Mouse (Mus musculus) kidney, adult 11 months (tissue): ENCODE data around the gene Pgm1.

Experiments used
- DNase-seq: peaks from one replicate; pipeline ENCODE4 v3.0.0; 2022

The Pgm1 gene

DNA sequence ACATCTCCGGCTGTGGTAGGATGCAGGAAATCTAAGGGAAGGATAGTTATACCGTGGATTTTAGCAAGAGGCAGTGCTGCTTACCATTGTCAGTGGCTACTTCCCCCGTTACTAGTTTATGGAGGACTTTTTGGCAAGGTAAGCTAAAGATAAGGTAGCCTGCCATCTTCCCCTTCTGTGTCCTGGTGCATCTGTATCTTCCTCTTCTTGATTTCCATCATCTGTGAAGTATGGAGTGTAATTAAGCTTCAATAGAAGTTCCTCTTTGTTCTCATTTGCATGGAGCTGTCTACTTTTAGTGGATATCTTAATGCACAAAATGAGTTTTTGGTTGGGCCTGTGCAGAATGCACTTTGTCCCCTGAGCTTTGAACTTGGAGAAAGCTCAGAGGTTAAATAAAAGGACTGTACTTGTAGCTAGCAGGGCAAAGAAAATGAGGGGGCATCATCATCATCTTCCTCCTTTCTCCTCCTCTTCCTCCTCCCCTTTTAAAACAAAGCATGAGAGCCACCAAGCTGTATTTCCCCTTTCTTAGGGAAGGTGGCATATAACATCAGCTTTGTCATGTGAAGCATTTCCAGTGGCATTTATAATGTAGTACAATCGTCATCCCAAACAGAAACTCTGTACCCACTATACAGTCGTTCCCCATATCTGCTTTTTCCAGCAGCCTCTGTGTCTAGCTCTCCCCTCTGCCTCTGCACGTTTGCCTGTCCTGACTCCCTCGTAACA is 29.0 kb downstream of the Pgm1 start:
- DNase-seq: no peak

DNA sequence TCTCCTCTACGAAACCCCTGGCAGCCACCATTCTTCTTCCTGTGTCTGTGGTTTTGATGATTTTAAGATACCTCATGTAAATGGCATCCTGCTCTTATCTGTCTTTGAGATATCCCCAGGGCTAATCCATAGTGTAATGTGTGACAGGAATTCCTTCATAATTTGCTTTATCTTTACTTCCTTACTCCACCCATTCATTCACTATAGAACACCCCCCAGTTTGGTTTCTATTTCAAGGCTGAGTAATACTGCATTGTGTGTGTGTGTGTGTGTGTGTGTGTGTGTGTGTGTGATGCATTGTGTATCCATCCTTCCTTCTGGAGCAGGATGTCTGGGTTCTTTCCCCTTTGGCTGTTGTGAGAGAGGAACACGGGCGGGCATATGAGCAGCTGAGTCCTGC is 30.1 kb downstream of the Pgm1 start:
- DNase-seq: no peak

DNA sequence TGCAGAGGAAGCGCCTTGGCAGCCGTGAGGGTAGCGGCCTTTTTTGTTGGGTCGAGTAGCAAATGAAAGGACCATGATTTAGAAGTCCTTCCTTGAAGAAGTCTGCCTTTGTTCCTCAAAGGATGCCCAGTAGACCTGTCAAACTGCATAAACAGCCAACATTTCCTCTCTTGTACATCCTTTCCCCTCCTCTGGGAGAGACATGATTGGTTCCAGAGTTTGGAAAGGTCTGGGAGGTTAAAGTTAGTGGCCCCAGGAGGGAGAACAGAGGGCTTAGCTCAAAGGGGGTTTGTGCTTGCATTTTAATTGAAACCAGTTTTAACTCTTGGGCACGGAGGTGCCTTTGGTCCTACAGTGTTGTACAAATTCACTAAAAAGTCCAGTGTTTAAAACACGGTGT is 37.3 kb downstream of the Pgm1 start:
- no peak for DNase-seq

DNA sequence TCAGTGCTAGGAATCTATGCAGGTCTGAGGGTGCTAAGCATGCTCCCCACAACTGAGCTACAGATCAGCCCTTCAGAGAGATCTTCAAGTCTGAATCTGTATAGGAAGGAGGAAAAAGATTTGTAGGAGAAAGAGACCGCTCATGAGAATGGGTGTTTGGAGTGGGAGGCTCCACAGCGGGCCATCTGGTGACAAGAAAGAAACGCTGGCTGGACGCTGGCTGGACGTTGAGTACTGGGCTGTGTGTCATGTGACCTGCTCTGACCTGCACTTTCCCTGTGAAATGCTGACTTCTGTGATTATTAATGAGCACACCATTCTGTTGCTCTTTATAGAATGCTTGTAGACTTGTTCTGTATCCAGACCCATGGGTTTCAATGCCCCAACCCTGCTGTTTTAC is 40.1 kb downstream of the Pgm1 start:
- peak; percentile 28 for DNase-seq

DNA sequence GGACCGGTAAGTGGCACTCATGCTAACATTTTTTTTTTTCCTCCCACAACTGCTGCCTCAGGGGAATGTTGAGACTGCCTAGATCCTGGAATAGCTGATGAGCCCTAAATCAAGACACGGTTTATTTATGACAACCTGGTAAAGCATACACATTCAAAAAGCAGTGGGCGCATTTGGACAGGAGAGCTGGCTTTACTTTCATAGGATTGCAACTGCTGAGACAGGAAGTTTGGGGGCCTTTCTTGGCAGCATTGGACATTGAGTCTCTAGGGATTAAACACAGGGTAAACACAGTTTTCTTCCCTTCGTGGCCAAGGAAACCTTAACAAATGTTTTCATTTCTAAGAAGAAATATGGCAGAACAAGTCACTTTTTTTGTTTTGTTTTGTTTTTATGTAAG is 40.9 kb downstream of the Pgm1 start:
- DNase-seq: no peak

DNA sequence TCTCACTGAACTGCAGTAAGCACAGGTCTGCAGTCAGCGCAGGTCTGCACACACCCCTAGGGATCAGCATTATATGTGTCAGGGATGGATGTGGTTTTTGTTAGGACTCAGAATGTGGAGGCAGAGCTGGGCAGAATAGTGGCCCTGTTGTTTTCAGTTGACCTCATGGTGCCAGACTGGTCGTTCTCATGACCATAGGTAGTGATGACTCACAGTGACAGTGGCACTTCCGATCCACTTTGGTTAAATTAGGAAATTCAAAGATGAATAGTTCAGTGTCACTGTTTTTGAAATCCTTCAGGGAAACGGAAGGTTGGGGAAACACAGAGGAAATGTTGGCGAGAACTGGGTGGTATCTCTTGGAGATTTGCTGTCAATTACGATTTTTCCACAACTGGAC is 43.7 kb downstream of the Pgm1 start:
- DNase-seq: no peak

DNA sequence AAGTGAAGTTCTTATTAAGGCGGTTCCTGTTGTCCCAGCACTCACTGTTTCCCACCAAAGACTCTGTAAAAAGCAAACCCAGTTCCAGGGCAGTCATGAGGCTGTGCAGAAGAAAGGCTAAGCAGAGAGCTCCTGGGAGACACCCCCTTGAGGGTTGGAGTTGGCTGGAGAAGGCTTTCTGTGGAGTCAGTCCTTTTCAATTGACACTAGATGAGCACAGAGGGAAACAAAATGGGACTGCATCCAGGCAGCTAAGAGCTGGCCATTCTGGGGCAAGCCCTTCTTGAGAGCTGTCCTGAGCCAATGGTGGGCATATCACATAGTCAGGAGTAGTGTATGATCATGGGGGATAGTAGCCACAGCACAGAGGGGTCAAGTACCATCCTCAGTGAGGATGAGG is 44.7 kb downstream of the Pgm1 start:
- DNase-seq: no peak

DNA sequence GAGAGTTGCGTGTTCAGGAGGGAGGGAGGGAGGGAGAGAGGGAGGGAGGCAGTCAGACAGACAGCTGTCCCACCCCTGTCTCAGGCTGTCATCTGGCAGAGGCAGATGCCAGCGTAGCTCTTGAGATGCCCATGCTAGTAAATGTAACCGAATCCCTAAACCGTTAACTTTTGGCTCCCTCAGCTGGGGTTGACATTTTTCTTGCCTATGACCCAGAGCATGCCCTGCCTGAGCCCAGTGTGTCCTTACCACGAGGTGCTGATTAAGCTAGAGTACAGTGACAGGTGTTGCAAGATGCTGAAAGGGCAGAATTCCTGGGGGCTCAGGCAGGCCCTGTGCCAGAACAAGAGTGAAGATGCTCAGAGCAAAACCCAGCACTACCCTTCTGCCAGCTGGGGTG is 45.2 kb downstream of the Pgm1 start:
- DNase-seq: no peak

DNA sequence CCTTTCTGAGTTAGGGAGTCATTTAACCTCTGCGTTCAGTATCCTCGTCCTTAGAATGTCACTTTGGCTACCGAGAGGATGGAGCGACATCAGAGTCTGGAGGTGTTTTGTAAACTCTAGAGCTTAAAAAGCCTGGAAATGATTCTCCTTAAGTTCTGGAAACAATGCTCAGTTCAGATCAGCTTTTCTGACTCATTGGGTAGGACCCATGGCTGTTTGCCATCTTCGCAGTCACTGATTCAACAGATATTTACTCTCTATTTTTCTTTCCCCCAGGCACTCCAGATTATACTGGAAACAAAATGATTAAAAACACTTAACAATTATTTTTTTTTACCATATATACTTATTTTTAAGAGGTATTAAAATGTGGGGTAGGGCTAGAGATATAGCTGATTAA is 50.1 kb downstream of the Pgm1 start:
- no peak for DNase-seq

DNA sequence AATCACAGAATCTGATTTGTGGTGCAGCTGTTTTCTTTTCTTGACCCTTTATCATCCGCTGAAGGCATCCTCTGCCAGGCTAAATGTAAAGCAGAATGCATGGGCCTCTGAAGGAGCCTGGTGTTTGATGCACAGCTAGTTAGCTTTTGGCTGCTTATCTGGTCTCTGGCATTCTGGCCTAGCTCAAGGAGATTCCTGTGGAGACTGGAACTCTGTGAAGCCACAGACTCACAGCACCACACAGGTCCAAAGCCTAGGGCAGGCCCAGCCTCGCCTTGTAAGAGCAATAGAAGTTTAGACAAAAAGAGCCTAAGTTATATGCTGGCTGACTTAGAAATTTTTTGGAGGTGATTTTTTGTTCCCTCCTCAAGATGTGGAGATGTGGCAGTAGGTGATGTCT is 52.0 kb downstream of the Pgm1 start:
- no peak for DNase-seq

DNA sequence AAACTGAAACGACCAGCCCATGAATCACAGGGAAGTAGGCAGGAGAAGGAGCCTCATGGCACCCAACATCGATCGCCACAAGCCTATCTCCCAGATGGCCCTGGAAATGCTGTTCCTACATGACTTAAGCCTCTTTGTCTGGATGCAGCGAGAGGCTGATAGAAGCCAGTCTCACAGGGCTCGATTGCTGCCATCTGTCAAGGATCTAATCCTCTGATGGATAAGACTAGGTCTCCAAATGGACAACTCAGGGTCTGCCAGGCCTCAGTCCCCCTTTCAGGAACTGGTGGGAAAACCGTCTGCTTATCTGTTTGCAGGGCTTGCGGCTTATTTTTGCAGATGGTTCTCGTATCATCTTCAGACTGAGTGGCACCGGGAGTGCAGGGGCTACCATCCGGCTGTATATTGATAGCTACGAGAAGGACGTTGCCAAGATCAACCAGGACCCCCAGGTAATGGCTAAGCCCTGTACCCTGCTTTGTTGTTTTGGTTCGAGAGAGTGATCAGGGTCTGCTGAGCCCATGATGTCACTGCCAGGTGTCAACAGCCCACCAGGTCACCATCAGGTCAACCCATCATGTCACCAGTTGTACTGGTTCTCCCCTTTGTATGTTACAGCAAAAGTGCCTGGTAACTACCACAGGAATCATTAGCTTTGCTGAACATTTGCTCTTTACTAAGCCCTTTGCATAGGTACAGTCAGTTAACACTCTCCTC is 54.6 kb downstream of the Pgm1 start:
- no peak for DNase-seq

DNA sequence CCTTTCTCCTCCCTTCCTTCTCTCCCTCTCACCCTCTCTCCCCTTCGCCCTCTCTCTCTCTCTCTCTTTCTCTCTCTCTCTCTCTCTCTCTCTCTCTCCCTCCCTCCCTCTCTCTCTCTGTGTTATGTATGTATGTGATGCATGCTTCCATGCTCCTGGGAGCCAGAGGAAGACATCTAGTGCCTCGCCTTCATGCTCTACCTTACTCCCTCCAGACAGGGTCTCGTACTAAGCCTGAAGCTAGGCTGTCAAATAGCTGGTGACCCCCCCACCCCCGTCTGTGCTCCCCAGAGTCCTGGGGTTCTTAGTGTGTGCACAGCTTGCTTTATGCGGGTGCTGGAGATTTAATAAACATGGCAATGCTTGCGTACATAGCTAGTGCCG is 55.1 kb downstream of the Pgm1 start:
- no peak for DNase-seq

DNA sequence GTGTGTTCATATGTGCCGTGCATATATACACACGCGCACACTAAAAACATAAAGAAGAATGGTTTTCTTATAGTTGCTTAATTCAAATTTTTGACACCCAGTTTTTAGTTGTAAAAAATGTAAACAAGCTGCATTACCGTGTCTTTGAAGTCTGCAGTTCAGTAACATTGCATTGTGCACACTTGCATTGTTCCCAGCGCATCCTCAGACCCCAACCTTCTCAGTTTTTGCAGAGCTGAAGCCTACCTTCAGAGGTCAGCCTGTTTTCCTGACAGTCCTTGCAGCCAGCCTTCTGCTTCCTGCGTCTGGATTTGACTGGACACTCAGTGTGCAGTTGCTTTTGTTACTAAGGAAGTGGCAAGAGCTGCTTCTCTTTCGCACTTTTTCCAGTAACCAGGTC is 55.9 kb downstream of the Pgm1 start:
- no peak for DNase-seq

DNA sequence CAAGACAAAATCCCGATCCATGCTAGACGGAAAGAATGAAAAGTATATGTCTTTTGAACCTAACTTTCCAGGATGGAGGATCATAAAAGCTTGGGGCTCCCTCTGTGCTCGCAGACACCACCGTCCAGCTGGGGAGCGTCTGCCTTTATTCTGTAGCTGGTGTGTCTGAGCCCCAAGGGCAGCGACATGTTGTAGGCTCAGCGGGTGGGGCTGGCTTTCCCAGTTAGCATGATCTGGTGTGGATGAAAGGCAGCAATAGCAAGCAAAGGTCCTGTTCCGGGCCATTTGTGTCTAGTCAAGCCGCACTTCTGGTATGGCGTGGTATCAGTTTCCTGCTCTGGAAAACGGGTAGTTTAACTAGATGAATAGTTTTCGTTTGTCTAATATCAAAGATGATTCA is 56.4 kb downstream of the Pgm1 start:
- no peak for DNase-seq

DNA sequence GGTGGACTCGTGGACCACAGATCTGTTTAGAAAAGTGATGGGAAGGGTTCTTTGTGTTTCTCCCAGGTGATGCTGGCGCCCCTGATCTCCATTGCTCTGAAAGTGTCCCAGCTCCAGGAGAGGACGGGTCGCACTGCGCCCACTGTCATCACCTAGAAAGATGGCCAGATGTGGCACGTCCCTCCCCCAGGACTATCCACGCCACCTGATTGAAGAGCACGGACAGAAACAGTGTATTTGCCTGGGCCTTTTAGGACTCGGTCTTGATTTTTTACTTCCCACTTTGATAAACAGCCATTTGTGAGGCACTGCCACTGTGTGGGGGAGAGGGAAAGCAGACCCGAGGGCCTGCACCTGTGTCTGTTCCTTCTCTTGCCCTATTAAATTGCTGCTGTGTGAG is 57.4 kb downstream of the Pgm1 start:
- no peak for DNase-seq

DNA sequence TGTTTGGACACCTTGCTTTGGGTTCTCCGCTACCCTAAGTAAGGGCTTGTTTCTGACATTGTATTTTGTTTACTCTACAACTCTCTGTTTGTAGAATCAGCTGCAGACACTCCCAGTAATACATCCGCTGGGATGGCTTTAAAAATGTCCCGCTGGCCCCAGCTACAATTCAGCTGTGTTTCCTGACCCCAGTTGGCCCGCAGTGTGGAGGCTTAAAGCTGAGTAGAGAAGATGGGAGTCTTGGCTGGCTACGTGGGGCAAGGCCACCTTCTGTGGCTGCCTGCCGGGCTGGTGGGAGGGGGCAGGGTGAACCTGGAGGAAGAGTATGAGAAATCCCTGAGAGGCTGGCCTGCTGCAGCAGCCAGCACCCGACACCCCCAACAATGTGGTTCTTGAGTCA is 59.6 kb downstream of the Pgm1 start:
- DNase-seq: no peak

DNA sequence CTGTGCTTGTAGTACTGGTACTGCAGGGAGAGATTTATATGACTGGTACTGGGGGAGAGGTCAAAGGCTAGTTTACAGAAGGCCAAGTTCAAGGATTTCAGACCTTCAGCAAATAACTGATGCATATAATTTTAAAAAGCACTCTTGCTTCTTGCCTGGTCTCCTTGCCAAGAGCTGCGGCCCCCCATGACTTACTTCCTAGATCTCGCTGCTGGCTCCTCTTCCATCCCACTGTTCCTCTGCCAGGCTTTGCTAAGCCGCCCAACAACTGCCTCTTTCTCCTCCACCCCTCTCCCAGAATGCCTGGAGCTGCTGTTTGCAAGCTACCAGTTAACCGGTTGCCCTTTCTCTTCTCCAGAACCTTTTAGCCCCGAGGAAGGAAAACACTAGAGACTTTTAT is 71.8 kb downstream of the Pgm1 start:
- DNase-seq: no peak

DNA sequence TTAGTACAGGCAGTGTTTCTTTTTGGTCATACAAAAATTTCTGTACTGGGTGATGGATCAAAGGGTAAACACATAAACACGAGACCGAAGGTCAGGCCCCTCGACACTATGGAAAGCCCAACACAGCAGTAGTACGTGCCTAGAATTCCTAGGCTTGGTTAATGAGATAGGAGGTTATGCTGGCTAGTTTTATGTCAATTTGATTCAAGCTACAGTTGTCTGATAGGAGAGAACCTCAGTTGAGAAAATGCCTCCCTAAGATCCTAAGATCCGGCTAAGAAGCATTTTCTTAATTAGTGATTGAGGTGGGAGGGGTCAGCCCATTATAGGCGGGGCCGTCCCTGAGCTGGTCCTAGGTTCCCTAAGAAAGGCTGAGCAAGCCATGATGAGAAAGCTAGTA is 72.6 kb downstream of the Pgm1 start:
- peak; percentile 4 for DNase-seq

DNA sequence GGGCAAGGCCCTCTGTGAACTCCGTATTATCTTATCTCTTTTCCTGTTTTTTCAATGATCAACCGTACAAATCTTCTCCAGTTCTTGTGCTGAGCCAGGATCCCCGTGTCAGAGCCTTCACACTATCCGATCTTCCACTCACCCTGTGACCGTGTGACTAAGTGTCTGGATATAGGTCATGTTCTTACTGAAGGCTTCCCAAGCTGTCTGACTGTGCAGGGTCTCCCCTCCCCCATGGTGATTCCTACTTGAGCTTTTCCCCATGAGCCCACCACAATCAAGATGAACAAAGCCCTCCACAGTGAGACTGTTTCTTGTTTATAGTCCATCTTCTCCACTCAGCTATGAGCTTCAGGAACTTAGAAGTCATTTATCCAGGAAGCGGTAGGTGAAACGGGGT is 78.5 kb downstream of the Pgm1 start:
- peak; percentile 1 for DNase-seq

DNA sequence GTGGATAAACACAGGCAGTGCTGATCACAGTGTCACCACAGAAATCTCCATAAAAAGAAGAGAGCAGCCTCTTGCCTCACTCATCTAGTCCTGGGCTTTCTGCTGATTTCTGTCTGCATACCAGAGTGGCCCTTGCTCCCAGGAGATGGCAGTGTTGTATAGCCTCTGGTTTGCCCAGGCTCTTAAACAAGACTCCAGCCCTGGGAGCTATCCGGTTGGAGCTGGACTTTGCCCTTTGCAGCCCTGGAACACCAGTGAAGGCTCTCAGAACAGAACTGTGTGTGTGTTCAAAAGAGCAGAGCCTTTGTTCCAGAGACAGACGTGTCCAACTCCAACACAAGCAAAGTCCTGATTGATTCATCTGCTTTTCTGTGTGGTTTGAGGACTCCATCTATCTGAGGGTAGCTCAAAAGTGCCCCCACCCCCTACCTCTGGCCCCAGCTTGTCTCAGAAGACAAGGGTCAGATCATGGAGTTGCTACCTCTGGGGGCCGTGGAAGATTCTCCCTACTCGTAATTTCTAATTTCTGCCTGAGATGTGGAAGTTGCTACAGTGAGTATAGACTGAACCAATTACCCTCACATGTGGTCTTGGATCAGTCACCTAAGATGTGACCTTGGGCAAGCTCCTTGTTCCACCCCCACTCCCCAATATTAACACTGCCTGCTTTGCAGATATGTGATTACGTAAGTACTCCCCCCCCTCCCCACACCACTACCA is 79.3 kb downstream of the Pgm1 start:
- peak; percentile 92 for DNase-seq

DNA sequence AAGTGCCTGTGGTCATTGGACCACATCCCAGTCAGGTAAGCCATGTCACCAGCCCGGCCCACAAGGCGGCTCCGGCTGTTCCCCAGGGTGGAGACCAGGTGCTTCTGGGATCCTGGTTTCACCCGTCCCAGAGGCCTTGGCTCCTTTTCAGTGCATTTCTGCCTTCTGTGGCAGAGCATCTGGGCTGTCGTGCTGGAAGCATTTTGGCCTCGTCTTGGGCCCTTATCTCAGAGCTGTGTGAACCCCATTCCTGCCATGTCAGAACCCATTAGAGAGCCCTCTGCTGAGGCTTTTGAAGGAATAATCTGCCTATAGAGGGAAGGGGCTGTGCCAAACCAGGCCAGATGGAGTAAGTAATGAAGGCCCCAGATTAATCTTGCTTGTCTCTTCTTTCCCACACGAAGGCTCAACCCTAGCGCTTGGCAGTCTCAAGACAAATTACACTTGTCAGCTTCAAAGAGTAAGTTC is 80.0 kb downstream of the Pgm1 start:
- DNase-seq: peak; percentile 59

DNA sequence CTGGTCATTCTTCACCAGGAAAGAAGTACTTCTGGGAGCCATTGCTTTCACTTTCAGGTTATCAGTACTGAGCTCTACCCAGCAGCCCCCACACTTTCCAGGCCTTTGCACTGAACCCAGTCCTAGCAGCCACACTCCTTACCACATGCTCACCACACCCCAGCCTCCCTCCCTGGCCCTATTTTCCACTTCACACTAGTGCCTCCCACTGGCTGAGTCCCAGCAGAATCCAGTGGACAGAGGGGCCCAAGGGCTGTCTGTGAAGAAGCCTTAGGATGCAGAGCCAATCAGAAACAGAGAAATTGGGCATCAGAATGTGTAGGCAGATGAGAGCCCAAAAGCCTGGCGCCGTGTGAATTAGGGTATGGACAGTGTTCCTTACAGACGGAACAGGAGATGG is 81.7 kb downstream of the Pgm1 start:
- no peak for DNase-seq

DNA sequence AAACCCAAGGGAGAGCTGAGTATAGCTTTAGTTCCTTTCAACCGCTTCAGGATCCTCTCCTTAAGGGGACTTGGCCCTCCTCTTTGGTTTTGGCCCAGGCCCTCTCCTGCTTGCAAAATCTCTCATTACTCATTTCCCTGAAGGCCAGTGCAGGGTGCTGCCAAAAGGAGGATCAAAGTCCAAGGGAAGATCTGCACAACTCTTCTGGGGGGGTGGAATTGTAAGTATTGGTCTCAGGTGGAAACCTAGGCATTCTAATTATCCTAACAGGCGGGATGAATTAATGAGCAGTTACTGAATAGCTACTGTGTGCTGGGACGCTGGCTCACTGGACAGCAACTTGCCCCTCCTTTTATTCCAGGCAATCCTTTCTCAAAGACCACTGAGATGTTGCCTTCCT is 82.3 kb downstream of the Pgm1 start:
- peak; percentile 78 for DNase-seq

DNA sequence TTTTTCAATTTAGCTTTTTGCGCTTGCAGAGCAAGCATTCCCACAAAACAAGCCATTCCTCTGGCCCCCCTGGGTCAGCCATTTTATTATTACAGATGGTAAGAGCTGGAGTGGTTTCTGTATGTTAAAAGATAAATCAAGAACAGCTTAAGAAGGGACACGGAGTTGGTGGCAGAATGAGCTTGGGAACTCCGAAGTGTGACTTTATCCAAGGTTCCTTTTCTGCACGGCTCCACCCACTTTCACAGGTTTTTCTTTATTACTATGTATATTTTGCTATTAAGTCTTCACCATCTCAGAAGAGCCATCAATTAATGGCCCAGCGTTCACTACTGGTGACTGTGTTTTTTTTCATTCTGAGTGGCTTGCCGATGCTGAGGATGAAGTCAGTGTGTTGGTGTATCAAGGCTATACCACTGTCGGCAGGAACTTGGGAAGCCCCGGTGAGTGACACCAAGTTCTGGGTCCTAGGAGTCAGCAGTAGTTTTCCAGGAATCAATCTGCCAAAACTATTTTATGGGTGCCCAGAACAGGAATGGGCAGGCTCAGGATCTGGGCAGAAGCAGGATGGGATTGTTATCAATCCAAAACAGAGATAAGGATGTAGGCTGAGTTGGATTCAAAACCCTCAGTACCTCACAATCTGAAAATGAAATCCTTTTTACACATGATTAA is 83.3 kb downstream of the Pgm1 start:
- DNase-seq: no peak
